Mouse (Mus musculus) macrophage (primary cell): ENCODE data around the gene Cdkn1a. TPM values are rescaled to one million over a fixed set of nuclear protein-coding genes. Genes with fewer than 3 reads are reported as not detected.
"Not testable (repeated sequence)": the region's sequence is repeated elsewhere in the genome, so short reads cannot be mapped to it uniquely, and the experiment has no call there.

Experiments used
- H3K27ac ChIP-seq: fragments of 350-480 bp; formaldehyde crosslinking; 2 replicates; pipeline ENCODE4 v1.9.0; 2021
- H3K36me3 ChIP-seq: fragments of 350-480 bp; formaldehyde crosslinking; 2 replicates; pipeline ENCODE4 v1.9.0; 2021; ENCODE audit errors: inconsistent target
- H3K4me3 ChIP-seq: fragments of 350-480 bp; formaldehyde crosslinking; 2 replicates; pipeline ENCODE4 v1.9.0; 2021; ENCODE audit errors: inconsistent target
- H3K79me2 ChIP-seq: fragments of 350-480 bp; formaldehyde crosslinking; 2 replicates; pipeline ENCODE4 v1.9.0; 2021; ENCODE audit errors: inconsistent target
- WGBS: methylation state at CpG from one replicate; pipeline ENCODE4 v1.1.7; 2026; ENCODE audit warnings: inconsistent platforms; ENCODE audit not compliant: missing documents; 5-methylcytosine and 5-hydroxymethylcytosine counted together
- polyA plus RNA-seq: library from polyadenylated mRNA; stranded (reverse); fragments of 250-400 nt; gene quantifications from 3 replicates; pipeline ENCODE4 v1.2.4, GENCODE M21; 2018; ENCODE audit warnings: inconsistent platforms

Gene Cdkn1a
- polyA plus RNA-seq, 1 experiment from 2014 or later, result 176 TPM

DNA sequence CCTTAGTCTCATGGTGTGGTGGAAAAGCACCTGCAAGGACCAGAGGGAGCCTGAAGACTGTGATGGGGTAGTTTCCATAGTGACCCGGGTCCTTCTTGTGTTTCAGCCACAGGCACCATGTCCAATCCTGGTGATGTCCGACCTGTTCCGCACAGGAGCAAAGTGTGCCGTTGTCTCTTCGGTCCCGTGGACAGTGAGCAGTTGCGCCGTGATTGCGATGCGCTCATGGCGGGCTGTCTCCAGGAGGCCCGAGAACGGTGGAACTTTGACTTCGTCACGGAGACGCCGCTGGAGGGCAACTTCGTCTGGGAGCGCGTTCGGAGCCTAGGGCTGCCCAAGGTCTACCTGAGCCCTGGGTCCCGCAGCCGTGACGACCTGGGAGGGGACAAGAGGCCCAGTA is 7.5 kb downstream of the Cdkn1a start:
- Histone ChIP-seq H3K4me3 (no peak overlapping the region), H3K79me2 (peaks cover 55% of the 10 kb centered on the region), H3K36me3 (peaks cover 45% of the 10 kb centered on the region), H3K27ac (no peak overlapping the region)
- 89% methylated on average over 24 of the region's 24 CpGs for WGBS

DNA sequence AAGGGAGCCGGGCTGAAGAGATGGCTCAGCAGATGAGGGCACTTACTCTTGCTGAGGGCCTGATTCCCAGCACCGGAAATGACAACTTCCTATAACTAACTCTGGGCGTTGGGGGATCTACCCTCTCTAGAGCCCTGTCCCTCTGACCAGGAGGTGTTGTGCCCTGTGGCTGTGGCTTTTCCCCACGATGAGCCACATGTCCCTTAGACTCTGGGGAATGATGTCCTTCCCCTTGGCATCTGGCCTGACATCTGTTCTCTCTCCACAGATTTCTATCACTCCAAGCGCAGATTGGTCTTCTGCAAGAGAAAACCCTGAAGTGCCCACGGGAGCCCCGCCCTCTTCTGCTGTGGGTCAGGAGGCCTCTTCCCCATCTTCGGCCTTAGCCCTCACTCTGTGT is 8.3 kb downstream of the Cdkn1a start:
- peaks cover 45% of the 10 kb centered on the region for H3K36me3 ChIP-seq
- 19% methylated on average over 8 of the region's 8 CpGs for WGBS
- H3K27ac ChIP-seq, result no peak overlapping the region
- no peak overlapping the region for H3K4me3 ChIP-seq
- peaks cover 48% of the 10 kb centered on the region for H3K79me2 ChIP-seq

DNA sequence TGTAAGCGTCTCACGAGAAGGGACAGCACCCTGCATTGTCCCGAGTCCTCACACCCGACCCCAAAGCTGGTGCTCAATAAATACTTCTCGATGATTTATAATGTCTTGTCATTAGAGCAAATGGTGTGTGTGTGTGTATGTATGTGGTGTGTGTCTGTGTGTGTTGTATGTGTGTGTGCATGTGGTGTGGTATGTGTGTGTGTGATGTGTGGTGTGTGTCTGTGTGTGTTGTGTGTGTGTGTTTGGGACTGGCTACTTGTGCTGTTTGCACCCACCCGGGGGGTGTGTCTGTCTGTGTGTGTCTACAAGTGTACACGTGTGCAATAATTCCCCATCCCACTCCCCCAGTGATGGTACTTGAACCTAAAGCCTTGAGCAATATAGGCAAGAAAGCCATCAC is 9.9 kb downstream of the Cdkn1a start:
- Histone ChIP-seq H3K4me3 (no peak overlapping the region), H3K36me3 (peaks cover 45% of the 10 kb centered on the region), H3K79me2 (peaks cover 34% of the 10 kb centered on the region), H3K27ac (no peak overlapping the region)
- 95% methylated on average over 7 of the region's 7 CpGs for WGBS

DNA sequence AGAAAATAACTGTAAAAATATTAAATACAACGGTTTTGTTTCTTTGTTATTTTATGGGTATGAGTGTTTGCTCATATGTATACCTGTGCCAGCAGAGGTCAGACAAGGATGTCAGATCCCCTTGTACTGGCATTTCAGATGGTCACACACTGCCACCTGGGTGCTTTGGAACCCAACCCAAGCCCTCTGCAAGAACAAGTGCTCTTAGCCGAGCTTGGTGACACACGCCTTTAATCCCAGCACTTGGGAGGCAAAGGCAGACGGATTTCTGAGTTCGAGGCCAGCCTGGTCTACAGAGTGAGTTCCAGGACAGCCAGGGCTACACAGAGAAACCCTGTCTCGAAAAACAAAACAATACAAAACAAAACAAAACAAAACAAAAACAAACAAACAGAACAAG is 19.6 kb downstream of the Cdkn1a start:
- 91% methylated on average over 4 of the region's 6 CpGs for WGBS
- H3K36me3 ChIP-seq, H3K79me2 ChIP-seq, H3K4me3 ChIP-seq, H3K27ac ChIP-seq: not testable (repeated sequence)

DNA sequence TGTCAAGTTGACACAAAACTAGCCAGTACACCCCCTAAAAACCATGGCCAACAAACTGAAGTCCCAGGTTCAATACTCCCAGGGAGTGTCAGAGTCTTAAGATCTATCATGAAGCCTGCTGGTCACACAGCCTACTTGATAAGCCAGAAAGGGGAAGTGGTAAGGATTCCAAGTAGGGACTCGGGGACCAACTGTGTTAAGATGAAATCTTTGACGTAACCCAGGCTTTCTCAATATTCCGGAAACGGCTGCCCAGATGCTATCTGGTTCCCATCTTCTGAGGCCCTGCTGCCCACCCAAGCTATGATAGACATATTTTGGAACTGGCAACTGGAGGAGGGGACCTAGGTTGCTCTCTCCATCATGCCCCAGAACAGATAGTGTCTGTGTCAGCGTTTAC is 20.6 kb downstream of the Cdkn1a start:
- no peak overlapping the region for H3K4me3 ChIP-seq
- no peaks in the 10 kb centered on the region for H3K36me3 ChIP-seq
- no peaks in the 10 kb centered on the region for H3K79me2 ChIP-seq
- H3K27ac ChIP-seq, result no peak overlapping the region
- 2% methylated on average over 5 of the region's 5 CpGs for WGBS

DNA sequence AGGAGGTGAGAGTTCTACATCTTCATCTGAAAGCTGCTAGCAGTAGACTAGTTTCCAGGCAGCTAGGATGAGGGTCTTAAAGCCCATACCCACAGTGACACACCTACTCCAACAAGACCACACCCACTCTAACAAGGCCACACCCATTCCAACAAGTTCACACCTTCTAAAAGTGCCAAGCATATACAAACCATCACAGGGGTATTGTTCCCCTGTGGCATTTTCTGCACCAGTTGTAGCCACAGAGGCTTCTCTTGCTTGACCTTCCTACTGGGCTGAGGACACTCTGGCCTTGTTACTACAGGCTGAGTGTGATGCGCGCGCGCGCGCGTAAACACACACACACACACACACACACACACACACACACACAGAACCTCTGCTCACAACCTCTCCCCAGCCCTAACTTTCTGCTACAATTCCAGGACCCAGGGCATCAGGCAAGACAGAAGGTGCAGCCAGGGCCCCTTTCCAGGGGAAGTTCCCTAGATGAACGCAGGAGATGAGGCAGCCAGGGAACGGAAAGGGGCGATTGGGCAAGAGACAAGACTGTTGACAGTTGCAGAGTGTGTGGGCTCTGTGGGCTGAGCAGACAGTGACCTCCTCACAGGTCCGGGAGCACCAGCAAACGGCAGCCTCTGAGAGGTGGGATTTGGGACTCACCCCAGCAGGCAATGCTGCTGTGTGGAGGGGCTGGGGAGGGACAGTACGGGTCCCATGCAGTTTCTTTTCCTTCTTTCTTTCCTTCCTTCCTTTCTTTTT is 23.0 kb downstream of the Cdkn1a start, which contains the start of gene Rab44:
Gene Rab44, plus strand, starts transcription at position 555 of the 762 bp plus-strand sequence.
- no peak within 1 kb of the TSS for H3K27ac ChIP-seq
- no peaks in the 10 kb centered on the region for H3K36me3 ChIP-seq
- H3K79me2 ChIP-seq, result no peaks in the 10 kb centered on the region
- H3K4me3 ChIP-seq, result no peak within 1 kb of the TSS
- 14% methylated on average over 13 of the region's 13 CpGs for WGBS

DNA sequence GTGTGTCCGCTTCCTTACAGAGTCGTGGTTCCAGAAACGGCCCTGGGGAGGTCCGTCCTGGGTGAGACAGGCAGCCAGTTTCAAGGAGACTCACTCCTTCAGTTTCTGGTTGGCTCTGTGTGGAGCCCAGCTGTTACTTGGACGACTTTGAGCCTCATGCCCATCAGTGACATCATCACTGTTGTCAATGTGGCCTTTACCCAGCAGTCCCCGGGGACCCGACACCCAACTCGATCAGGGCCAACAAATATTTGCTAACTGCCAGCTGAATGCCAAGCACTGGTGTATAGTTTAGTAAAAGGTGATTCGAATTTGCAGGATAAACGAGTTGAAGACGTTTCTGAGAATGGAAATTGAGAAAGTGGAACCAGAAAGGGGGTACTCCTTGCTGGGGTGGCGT is 25.2 kb downstream of the Cdkn1a start:
- Histone ChIP-seq H3K79me2 (no peaks in the 10 kb centered on the region), H3K36me3 (no peaks in the 10 kb centered on the region), H3K4me3 (no peak overlapping the region), H3K27ac (no peak overlapping the region)
- WGBS, result 56% methylated on average over 12 of the region's 12 CpGs

DNA sequence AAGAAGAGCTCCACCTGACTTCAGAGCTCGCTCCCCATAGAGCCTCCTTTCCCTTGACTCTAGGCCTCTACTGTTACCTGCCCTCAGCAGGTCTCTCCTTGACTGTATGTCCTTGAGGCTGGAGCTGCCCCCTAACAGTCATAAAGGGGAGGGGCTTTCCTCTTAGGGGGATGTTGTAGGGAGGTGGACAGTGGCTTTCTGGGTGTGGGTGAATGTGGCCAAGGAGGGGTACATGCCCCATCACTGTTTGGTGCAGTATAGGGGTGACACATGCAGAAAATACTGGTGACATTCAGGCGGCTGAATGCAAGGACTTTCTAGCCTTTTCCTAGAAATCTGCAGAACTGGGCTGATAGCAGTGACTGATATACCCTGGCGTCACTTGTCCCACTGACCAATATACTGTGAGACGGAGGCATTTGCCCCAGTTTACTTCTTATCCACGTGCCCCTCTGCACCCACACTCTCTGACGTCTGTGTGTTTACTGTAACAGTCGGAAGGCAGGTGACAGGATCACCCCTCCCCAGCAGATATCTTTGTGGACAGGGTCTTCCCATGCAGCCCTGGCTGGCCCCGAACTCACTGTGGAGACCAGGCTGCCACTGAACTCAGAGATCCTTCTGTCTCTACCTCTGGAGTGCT is 26.4 kb downstream of the Cdkn1a start:
- 86% methylated on average over 8 of the region's 8 CpGs for WGBS
- no peaks in the 10 kb centered on the region for H3K36me3 ChIP-seq
- no peaks in the 10 kb centered on the region for H3K79me2 ChIP-seq

DNA sequence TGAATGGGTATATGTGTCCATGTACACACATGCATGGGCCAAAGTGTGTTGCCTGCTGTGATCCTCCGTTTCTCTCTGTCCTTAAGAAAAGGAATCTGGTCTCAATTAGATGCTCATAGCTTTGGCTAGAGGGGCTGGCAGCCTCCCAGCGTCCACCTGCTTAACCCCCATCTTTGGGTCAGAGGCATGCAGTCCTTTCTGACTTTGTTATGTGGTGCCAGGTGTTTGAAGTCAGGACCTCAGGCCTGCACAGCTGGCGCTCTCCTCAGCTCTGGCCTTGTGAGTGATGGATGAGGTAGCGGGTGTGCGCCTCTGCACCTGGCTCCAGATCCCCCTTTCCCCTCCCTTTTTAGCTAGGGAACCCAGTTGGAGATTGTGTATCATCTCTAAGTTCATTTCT is 27.3 kb downstream of the Cdkn1a start:
- H3K4me3 ChIP-seq, result no peak overlapping the region
- 85% methylated on average over 5 of the region's 5 CpGs for whole genome bisulfite sequencing
- H3K36me3 ChIP-seq, result no peaks in the 10 kb centered on the region
- no peaks in the 10 kb centered on the region for H3K79me2 ChIP-seq
- no peak overlapping the region for H3K27ac ChIP-seq

More for the DNA sequence above, 26.4 kb downstream of the Cdkn1a start:
- no peak overlapping the region for H3K4me3 ChIP-seq
- no peak overlapping the region for H3K27ac ChIP-seq

DNA sequence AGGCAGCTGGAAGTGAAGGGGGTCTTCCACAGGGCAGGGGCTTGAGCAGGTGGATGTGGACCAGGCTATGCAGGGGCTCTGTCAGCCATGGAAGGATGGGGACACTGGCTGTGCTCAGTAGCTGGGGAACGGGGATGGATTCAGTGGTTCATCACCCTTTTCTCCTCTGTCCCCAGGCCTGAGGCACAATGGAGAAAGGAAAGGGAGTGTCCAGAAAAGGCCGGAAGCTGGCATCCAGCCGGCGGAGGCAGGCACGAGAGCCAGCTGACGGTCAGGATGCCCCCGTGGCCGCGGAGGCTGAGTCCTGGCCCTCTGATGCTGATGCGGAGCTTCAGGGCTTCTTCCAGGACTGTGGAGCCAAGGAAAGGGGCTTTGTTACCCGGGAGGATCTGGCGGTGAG is 29.9 kb downstream of the Cdkn1a start:
- 87% methylated on average over 12 of the region's 12 CpGs for WGBS
- Histone ChIP-seq H3K4me3 (no peak overlapping the region), H3K36me3 (no peaks in the 10 kb centered on the region), H3K27ac (no peak overlapping the region), H3K79me2 (no peaks in the 10 kb centered on the region)

DNA sequence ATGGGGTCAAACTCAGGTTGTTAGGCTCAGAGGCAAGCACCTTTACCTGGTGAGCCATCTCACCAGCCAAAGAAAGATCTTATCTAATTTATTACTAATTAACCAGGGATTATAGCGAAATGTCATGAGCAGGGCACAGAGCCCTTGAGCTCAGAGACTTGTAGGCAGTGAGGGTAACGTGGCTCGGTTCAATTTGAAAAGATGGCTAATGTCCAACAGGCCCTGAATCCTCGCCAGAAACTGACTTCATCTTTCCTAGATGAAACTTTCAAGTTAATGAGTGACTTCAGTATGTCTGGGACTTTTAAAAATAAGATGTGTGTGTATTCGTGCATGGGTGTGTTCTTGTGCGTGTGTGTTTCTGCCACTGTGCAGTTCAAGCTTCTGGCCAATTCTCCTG is 32.0 kb downstream of the Cdkn1a start:
- H3K79me2 ChIP-seq, result no peaks in the 10 kb centered on the region
- WGBS, result 98% methylated on average over 5 of the region's 6 CpGs
- no peak overlapping the region for H3K4me3 ChIP-seq
- H3K27ac ChIP-seq, result no peak overlapping the region
- H3K36me3 ChIP-seq, result no peaks in the 10 kb centered on the region

DNA sequence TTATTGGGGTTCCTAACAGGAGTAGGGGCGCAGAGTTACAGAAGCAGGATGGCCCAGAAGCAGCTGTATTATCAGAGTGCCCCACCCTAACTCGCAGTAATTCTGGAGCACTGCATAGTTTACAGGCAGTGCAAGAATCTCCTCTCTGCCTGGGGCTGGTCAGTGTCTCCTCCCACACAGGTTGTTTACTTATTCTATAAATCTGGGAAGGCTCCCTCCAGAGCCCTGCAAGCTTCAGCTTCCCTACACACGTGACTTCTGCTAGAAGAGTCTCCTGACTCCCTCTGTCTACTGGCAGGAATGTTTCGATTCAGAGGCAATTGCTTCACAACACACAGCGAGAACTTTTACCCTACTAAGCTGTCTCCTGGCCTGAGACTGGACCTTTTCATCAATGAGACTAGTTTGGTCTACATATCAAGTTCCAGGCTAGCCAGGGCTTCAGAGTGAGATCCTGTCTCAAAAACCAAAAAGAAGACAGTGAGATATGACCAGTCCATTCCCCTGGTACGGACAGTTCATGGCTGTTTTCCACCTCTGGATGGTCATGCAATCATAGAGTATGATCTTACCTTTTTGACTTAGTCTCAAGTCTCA is 32.9 kb downstream of the Cdkn1a start:
- no peak overlapping the region for H3K4me3 ChIP-seq
- H3K27ac ChIP-seq, result no peak overlapping the region
- H3K36me3 ChIP-seq, result no peaks in the 10 kb centered on the region
- 96% methylated on average over 6 of the region's 6 CpGs for WGBS
- H3K79me2 ChIP-seq, result no peaks in the 10 kb centered on the region

DNA sequence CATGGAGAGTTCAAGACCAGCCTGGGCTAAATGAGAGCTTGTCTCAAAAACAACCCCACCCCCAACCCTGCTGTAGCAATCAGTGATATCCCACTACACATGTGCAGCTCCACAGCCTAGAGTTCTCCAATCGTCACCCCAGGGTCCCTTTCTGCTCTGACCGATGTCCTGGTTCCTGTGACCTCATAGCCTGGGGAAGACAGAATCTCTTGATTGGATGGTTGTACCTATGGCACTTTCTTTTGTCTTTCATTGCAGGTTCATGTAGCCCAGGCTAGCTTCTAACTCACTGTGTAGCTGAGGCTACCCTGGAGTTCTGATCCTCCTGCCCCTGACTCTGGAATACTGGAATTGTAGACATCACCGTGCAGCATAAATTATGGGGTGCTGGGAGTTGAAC is 35.8 kb downstream of the Cdkn1a start:
- WGBS, result 97% methylated on average over 3 of the region's 3 CpGs
- H3K4me3 ChIP-seq, result no peak overlapping the region
- no peaks in the 10 kb centered on the region for H3K36me3 ChIP-seq
- no peak overlapping the region for H3K27ac ChIP-seq
- H3K79me2 ChIP-seq, result no peaks in the 10 kb centered on the region

DNA sequence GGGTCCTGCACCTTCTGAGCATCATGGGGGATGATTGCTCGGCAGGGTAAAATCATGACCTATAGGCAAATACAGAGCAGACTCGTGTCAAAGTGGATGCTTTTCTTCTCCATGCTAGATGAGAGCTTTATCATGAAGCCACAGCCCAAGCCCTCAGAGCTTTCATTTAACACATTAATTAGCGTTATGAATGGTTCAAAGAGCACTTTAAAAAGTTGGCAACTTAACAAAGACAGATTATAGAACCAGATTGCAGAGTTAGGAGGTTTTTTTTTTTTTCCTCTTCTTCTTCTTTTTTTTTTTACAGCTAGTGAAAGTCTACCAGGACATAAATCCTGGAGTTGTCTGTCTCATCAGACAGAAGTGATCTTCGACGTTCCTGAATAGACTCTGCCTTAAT is 38.6 kb downstream of the Cdkn1a start:
- whole genome bisulfite sequencing, result 80% methylated on average over 5 of the region's 5 CpGs

DNA sequence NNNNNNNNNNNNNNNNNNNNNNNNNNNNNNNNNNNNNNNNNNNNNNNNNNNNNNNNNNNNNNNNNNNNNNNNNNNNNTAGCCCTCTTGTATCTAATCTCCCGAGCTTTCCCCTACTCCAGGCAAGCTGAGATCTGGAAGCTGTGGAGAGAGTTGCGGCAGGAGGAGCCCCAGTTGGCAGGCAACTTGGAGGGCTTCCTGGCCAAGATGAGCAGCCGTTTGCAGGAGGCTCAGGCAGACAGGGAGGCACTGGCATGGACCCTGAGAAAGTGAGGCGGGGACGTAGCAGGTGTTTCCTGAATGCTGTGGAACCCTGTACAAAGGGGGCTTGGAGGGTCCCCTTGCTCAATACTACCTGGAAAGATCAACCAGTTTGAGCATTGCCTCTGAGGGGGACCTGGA is 44.3 kb downstream of the Cdkn1a start:
- Histone ChIP-seq H3K27ac (no peak overlapping the region), H3K4me3 (no peak overlapping the region), H3K36me3 (no peaks in the 10 kb centered on the region), H3K79me2 (no peaks in the 10 kb centered on the region)
- 86% methylated on average over 5 of the region's 5 CpGs for WGBS

More for the DNA sequence above, 38.6 kb downstream of the Cdkn1a start:
- Histone ChIP-seq H3K36me3 (no peaks in the 10 kb centered on the region), H3K79me2 (no peaks in the 10 kb centered on the region), H3K27ac (no peak overlapping the region), H3K4me3 (no peak overlapping the region)
